Mouse (Mus musculus): ENCODE results near the gene Themis3.

DNA sequence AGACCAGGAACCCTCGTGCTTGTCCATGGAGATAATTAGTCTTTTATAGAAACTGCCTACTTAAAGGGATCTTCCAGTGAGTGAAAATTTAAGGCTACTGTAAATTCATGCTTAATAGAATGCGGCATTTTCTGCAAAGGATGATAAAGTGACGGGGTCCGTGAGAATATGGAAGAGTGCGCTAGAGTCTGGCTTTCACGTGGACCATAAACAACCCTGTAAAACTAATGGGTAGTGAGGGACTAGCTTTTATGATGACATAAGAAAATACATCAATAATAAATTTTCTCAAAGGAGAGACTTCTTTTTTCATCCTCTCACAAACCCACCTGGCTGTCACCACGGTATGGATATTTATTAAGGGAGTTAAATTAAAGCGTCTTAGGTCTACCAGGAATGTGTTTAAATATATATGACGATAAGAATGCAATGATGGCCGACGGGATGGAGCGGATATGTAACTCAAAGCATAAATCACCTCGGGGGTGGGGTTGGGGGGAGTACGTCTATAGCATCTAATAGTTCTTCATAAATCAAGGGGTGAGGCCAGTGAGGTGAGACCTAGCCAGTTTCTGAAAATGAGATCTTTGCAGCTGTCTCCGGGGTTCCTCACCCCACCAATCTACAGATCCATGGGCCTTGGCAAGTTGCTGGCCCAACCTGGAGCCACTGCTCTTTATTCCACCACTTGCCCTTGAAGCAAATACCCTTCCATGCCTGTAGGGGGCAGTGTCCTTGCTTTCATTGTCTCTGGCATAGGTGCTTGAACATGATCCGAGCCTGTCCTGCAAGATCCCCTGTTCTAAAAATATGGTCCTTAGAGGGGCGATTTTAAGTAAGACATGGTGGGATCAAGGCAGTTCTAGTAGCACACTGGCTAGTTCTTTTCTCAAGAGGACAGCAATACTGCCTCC lies 35.8 kb downstream of the Themis3 start:
- TF ChIP-seq POLR2A (IDR thresholded peaks at IDR 0.05; ENCODE audit: insufficient read length, low read depth): no peak
- no peak for TF ChIP-seq E2F4 (IDR thresholded peaks at IDR 0.05; ENCODE audit: insufficient read depth)
- no peak for TF ChIP-seq TCF12 (IDR thresholded peaks at IDR 0.05; ENCODE audit: insufficient read depth, poor library complexity, severe bottlenecking)
- no peak for TF ChIP-seq MAX (IDR thresholded peaks at IDR 0.05; ENCODE audit: low read depth)
- TF ChIP-seq MYOD1 (IDR thresholded peaks at IDR 0.05; ENCODE audit: control insufficient read depth in 1 of 3, insufficient read length in 2 of 3, low read depth in 2 of 3): no peak
- no peak for TF ChIP-seq POLR2AphosphoS2 (IDR thresholded peaks at IDR 0.05; ENCODE audit: insufficient read length, low read depth)
- TF ChIP-seq MYOG (IDR thresholded peaks at IDR 0.05; ENCODE audit: control insufficient read depth in 1 of 3, insufficient read depth in 1 of 3, insufficient read length in 2 of 3, low read depth in 2 of 3): no peak
- no peak for TF ChIP-seq USF1 (IDR thresholded peaks at IDR 0.05; ENCODE audit: low read depth)
- no peak for TF ChIP-seq SRF (IDR thresholded peaks at IDR 0.05; ENCODE audit: control insufficient read depth, insufficient read length, low read depth)
- no peak for TF ChIP-seq REST (IDR thresholded peaks at IDR 0.05; ENCODE audit: insufficient read depth, insufficient read length)
